Mouse (Mus musculus) ES-E14 (cell line): ENCODE measurements around the gene Rgsl1. TPM values are rescaled to one million over a fixed set of nuclear protein-coding genes. Genes with fewer than 3 reads are reported as not detected.

Experiments used
- DNase-seq: peaks from one replicate; pipeline ENCODE4 v3.0.0-alpha.2; 2013; ENCODE audit warnings: low read depth, low spot score
- H3K27ac ChIP-seq: 2 replicates; pipeline ENCODE4 v1.5.1; 2012; ENCODE audit warnings: low read depth, mild to moderate bottlenecking, low read length, moderate library complexity, mixed read lengths; ENCODE audit not compliant: poor library complexity, insufficient read depth, severe bottlenecking
- H3K36me3 ChIP-seq: 2 replicates; pipeline ENCODE4 v1.6.1; 2012; ENCODE audit warnings: mild to moderate bottlenecking, low read length, moderate library complexity, mixed read lengths; ENCODE audit not compliant: control insufficient read depth, poor library complexity, insufficient read depth, severe bottlenecking
- H3K4me1 ChIP-seq, 2 experiments: fragments of 150-350 bp in 1 of 2; sonication (generic) in 1 of 2; 2 replicates each; pipeline ENCODE4 v1.6.1; 2012; ENCODE audit warnings: low read length in 2 of 2, mild to moderate bottlenecking in 1 of 2, mixed read lengths in 1 of 2; ENCODE audit not compliant: control insufficient read depth in 2 of 2, insufficient read depth in 2 of 2, poor library complexity in 1 of 2
- H3K4me3 ChIP-seq, 2 experiments: fragments of 150-350 bp in 1 of 2; sonication (generic) in 1 of 2; 2 replicates each; pipeline ENCODE4 v1.5.1; 2012; ENCODE audit warnings: low read length in 2 of 2, low read depth in 1 of 2, mild to moderate bottlenecking in 1 of 2, mixed read lengths in 1 of 2; ENCODE audit not compliant: insufficient read depth in 1 of 2, poor library complexity in 1 of 2, severe bottlenecking in 1 of 2
- H3K9ac ChIP-seq: 2 replicates; pipeline ENCODE4 v1.6.1; 2012; ENCODE audit warnings: low read depth, mild to moderate bottlenecking, low read length, mixed read lengths; ENCODE audit not compliant: poor library complexity, insufficient read depth, severe bottlenecking
- H3K9me3 ChIP-seq: fragments of 150-350 bp; sonication (generic); 2 replicates; pipeline ENCODE4 v1.6.1; 2012; ENCODE audit warnings: low read depth, mild to moderate bottlenecking, low read length; ENCODE audit not compliant: control insufficient read depth, insufficient read depth
- CHD2 ChIP-seq: IDR thresholded peaks from 2 replicates; pipeline ENCODE4 v1.6.1; 2014; ENCODE audit warnings: mild to moderate bottlenecking, low read depth, low read length, inconsistent platforms
- HCFC1 ChIP-seq: IDR thresholded peaks from 2 replicates; pipeline ENCODE4 v1.6.1; 2012; ENCODE audit warnings: low read length, inconsistent platforms, borderline replicate concordance; ENCODE audit not compliant: insufficient read depth
- MAFK ChIP-seq: IDR thresholded peaks from 2 replicates; pipeline ENCODE4 v1.6.1; 2014; ENCODE audit warnings: mild to moderate bottlenecking, low read depth, low read length, inconsistent platforms; ENCODE audit not compliant: insufficient read depth
- ZC3H11A ChIP-seq: IDR thresholded peaks from 2 replicates; pipeline ENCODE4 v1.6.1; 2012; ENCODE audit warnings: low read depth, mild to moderate bottlenecking, inconsistent platforms, low read length, borderline replicate concordance
- ZNF384 ChIP-seq: IDR thresholded peaks from 2 replicates; pipeline ENCODE4 v1.6.1; 2012; ENCODE audit warnings: low read depth, low read length, inconsistent platforms
- in situ Hi-C, 2 experiments: fragments of 600-800 bp; cut with MboI; formaldehyde crosslinking; loops; one replicate each; pipeline ENCODE4 v1.15.1; 2025; ENCODE audit warnings: low sequenced_read_pairs in 2 of 2, inconsistent platforms in 1 of 2; ENCODE audit not compliant: unreplicated experiment in 2 of 2
- total RNA-seq: library from RNA; depleted of rRNA; stranded (reverse); fragments of 300-350 nt; gene quantifications from 2 replicates; pipeline ENCODE4 v1.2.3, GENCODE M21; 2012

Gene Rgsl1
- total RNA-seq, 1 experiment = not detected

DNA sequence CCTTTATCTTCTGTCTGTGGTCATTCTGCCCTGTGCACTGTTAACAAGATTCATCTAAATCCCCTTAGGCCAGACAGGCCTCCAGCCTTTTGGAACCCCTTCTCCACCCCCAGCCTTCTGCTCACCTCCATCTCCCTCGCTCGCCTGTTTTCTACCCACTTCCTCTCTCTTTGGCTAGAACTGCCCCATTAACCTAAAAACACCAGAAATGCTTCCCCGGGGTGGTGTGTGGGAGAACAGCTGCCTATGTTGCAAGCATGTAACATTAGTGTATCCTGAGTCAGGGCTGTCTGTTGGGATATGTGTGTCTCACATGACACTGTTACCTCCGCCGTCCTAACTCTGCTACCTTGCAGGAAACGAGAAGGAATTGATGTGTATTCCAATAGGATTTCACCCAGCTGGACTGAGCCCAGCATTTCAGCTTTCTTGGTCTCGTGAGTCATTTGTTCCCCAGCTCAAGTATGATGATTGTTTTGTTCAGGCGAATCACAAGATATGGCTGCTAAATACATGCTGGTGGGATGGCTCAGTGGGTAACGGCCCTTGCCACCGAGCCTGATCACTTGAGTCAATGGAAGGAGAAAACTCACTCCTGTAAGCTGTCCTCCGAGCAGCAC is 1.7 kb downstream of the Rgsl1 start:
- no peak overlapping the region for H3K27ac ChIP-seq
- DNase-seq = no peak
- H3K4me3 ChIP-seq = no peak overlapping the region
- no peaks in the 10 kb centered on the region for H3K9me3 ChIP-seq
- in situ Hi-C loops = no loop called here
- H3K36me3 ChIP-seq = no peaks in the 10 kb centered on the region
- H3K9ac ChIP-seq = no peak overlapping the region
- TF ChIP-seq ZNF384 (no peak), ZC3H11A (no peak), CHD2 (no peak), MAFK (no peak), HCFC1 (no peak)
- no peaks in the 10 kb centered on the region for H3K4me1 ChIP-seq

GRCm38 (mm10) chr1:153836036-153836435 is 7.9 kb downstream of the Rgsl1 start:
- DNase-seq = no peak
- in situ Hi-C loops = no loop called here
- Histone ChIP-seq H3K36me3 (no peaks in the 10 kb centered on the region), H3K4me1 (no peaks in the 10 kb centered on the region), H3K9me3 (no peaks in the 10 kb centered on the region), H3K9ac (no peak overlapping the region), H3K4me3 (no peak overlapping the region), H3K27ac (no peak overlapping the region)
- no peak for TF ChIP-seq CHD2
- TF ChIP-seq HCFC1 = no peak
- no peak for TF ChIP-seq MAFK
- no peak for TF ChIP-seq ZC3H11A
- no peak for TF ChIP-seq ZNF384

- in situ Hi-C loops = no loop called here
- Histone ChIP-seq H3K9me3 (no peaks in the 10 kb centered on the region), H3K27ac (no peak overlapping the region), H3K4me1 (no peaks in the 10 kb centered on the region), H3K4me3 (no peak overlapping the region), H3K9ac (no peak overlapping the region), H3K36me3 (no peaks in the 10 kb centered on the region)
- DNase-seq = no peak
- TF ChIP-seq ZC3H11A = no peak
- no peak for TF ChIP-seq CHD2
- no peak for TF ChIP-seq MAFK
- TF ChIP-seq HCFC1 = no peak
- no peak for TF ChIP-seq ZNF384
These were observed 13.2 kb downstream of the Rgsl1 start for GRCm38 (mm10) chr1:153830746-153831145.

DNA sequence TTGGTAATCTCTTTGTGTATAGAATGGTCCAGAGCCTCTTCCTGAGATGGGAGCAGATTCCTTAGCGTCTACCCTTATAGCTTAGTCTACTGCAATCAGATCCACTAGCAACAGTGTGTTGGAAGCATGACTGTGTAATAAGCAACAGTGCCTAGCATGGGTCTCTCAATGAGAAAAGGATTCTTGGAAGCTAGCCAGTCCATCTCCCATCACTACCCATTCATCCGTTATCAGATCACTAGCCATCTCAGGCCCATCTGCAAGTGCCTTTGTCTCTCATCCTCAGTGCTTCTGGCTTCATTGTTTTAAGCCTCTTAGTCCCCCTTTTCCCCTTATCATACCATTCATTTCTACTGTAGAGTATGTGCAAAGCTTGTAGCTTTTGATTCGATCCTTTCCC is 23.7 kb downstream of the Rgsl1 start:
- H3K36me3 ChIP-seq = no peaks in the 10 kb centered on the region
- H3K27ac ChIP-seq = no peak overlapping the region
- TF ChIP-seq HCFC1 = no peak
- no peak for TF ChIP-seq MAFK
- TF ChIP-seq CHD2 = no peak
- TF ChIP-seq ZC3H11A = no peak
- TF ChIP-seq ZNF384 = no peak
- H3K9ac ChIP-seq = no peak overlapping the region
- no peak overlapping the region for H3K4me3 ChIP-seq
- no peaks in the 10 kb centered on the region for H3K4me1 ChIP-seq
- in situ Hi-C loops = no loop called here
- H3K9me3 ChIP-seq = no peaks in the 10 kb centered on the region
- no peak for DNase-seq

DNA sequence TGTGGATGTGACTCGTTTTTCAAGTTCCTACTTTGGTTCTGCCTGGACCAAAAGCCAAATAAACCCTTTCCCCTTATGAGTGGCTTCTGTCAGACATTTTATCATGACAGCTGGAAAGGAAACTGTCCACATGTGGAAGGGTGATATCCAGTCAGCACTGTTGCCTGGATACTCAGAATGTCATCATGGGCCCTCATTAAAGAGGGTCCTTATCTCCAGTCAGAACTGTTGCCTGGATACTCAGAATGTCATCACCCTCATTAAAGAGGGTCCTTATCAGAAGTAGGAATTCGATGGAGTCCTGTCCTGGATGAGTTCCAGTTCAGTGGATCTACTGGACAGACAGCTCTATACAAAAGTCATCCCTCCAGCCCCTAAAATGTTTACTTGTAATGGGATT is 29.7 kb downstream of the Rgsl1 start:
- DNase-seq = no peak
- H3K9me3 ChIP-seq = no peaks in the 10 kb centered on the region
- no peak for TF ChIP-seq HCFC1
- no peak for TF ChIP-seq ZNF384
- no peak for TF ChIP-seq ZC3H11A
- TF ChIP-seq MAFK = no peak
- H3K27ac ChIP-seq = no peak overlapping the region
- H3K36me3 ChIP-seq = no peaks in the 10 kb centered on the region
- H3K4me3 ChIP-seq = no peak overlapping the region
- in situ Hi-C loops = no loop called here
- no peak overlapping the region for H3K9ac ChIP-seq
- H3K4me1 ChIP-seq = no peaks in the 10 kb centered on the region
